Mouse (Mus musculus) lung, postnatal 0 days (tissue): ENCODE data around the gene Rprd2.

Source experiments
- CTCF ChIP-seq: IDR thresholded peaks from 2 replicates; pipeline ENCODE4 v1.5.1; 2016; ENCODE audit warnings: antibody characterized with exemption, mild to moderate bottlenecking
- EP300 ChIP-seq: IDR thresholded peaks from 2 replicates; pipeline ENCODE4 v1.6.1; 2016; ENCODE audit warnings: antibody characterized with exemption, mild to moderate bottlenecking, control low read depth

GRCm38 (mm10) chr3:95819351-95819985 lies 805 bp upstream of the Rprd2 start:
- TF ChIP-seq CTCF (peak; percentile 41), EP300 (0 out of 2 replicates have a peak, but pooled peaks have one; percentile 35)
